Mouse (Mus musculus) stomach, embryonic 14.5 days (tissue): ENCODE data around the gene Ube2k. TPM values are rescaled to one million over a fixed set of nuclear protein-coding genes. Genes with fewer than 3 reads are reported as not detected.
"Not testable (repeated sequence)": the region's sequence is repeated elsewhere in the genome, so short reads cannot be mapped to it uniquely, and the experiment has no call there.

ENCODE experiments used
- ATAC-seq: fragments of 200-750 bp; cut with Nextera tagmentation; 2 replicates; pipeline ENCODE4 v1.8.0; 2017; ENCODE audit warnings: low read depth, moderate TSS enrichment; ENCODE audit not compliant: insufficient number of reproducible peaks, insufficient read depth, low FRiP score
- H3K27ac ChIP-seq: fragments of 300-500 bp; sonication (generic); 2 replicates; pipeline ENCODE4 v1.5.1; 2014; ENCODE audit warnings: mild to moderate bottlenecking, low read length, moderate library complexity, mixed read lengths
- H3K27me3 ChIP-seq: fragments of 300-500 bp; sonication (generic); 2 replicates; pipeline ENCODE4 v1.6.1; 2014; ENCODE audit warnings: low read length, control low read depth, mixed read lengths; ENCODE audit not compliant: control insufficient read depth, insufficient read depth
- H3K36me3 ChIP-seq: fragments of 300-500 bp; sonication (generic); 2 replicates; pipeline ENCODE4 v1.6.1; 2014; ENCODE audit warnings: mild to moderate bottlenecking, control low read depth, low read length, moderate library complexity, mixed read lengths; ENCODE audit not compliant: control insufficient read depth, insufficient read depth
- H3K4me1 ChIP-seq: fragments of 300-500 bp; sonication (generic); 2 replicates; pipeline ENCODE4 v1.6.1; 2014; ENCODE audit warnings: low read length, control low read depth, mixed read lengths; ENCODE audit not compliant: control insufficient read depth, insufficient read depth
- H3K4me2 ChIP-seq: fragments of 300-500 bp; sonication (generic); replicated peaks from 2 replicates; pipeline ENCODE4 v1.6.1; 2014; ENCODE audit warnings: low read depth, low read length, control low read depth
- H3K4me3 ChIP-seq: fragments of 300-500 bp; sonication (generic); 2 replicates; pipeline ENCODE4 v1.5.1; 2014; ENCODE audit warnings: low read depth, low read length, control low read depth
- H3K9ac ChIP-seq: fragments of 300-500 bp; sonication (generic); replicated peaks from 2 replicates; pipeline ENCODE4 v1.6.1; 2014; ENCODE audit warnings: low read depth, mild to moderate bottlenecking, control low read depth, low read length, moderate library complexity, mixed read lengths
- H3K9me3 ChIP-seq: fragments of 300-500 bp; sonication (generic); 2 replicates; pipeline ENCODE4 v1.6.1; 2016; ENCODE audit warnings: low read depth, low read length, control low read depth; ENCODE audit not compliant: control insufficient read depth
- WGBS: fragments of 180-500 bp; shearing (Covaris S2); extraction: QIAGEN DNeasy Blood & Tissue Kit; methylation state at CpG from one replicate; pipeline ENCODE4 v1.1.7; 2014; 5-methylcytosine and 5-hydroxymethylcytosine counted together
- polyA plus RNA-seq: library from polyadenylated mRNA; unstranded; fragments of >200 nt; fragmentation: Nextera tagmentation; extraction: Ambion mirVana; gene quantifications from 2 replicates; pipeline ENCODE4 v1.2.1, GENCODE M21; 2014

Ube2k gene
- polyA plus RNA-seq, 1 experiment from 2014 or later = 138 TPM

GRCm38 (mm10) chr5:65534496-65534895 lies 2.5 kb upstream of the Ube2k start:
- H3K4me2 ChIP-seq = no peak overlapping the region
- WGBS = 69% methylated on average over 4 of the region's 4 CpGs
- no peak overlapping the region for H3K27ac ChIP-seq
- no peaks in the 10 kb centered on the region for H3K9me3 ChIP-seq
- H3K36me3 ChIP-seq = no peaks in the 10 kb centered on the region; the same call in 1 of the 2 replicates
- ATAC-seq = no peak
- no peak overlapping the region for H3K9ac ChIP-seq
- H3K4me3 ChIP-seq = no peak overlapping the region
- peaks cover 9% of the 10 kb centered on the region for H3K4me1 ChIP-seq
- H3K27me3 ChIP-seq = no peaks in the 10 kb centered on the region

- 67% methylated on average over 5 of the region's 5 CpGs for WGBS
- Histone ChIP-seq H3K9ac (no peak overlapping the region), H3K27me3 (no peaks in the 10 kb centered on the region), H3K9me3 (no peaks in the 10 kb centered on the region), H3K4me2 (no peak overlapping the region), H3K4me1 (peaks cover 9% of the 10 kb centered on the region), H3K4me3 (no peak overlapping the region), H3K27ac (no peak overlapping the region), H3K36me3 (no peaks in the 10 kb centered on the region; the same call in 1 of the 2 replicates)
- no peak for ATAC-seq
Measured at GRCm38 (mm10) chr5:65535457-65536067, 1.5 kb upstream of the Ube2k start.

- Histone ChIP-seq H3K4me2 (peak overlapping the region; percentile 72), H3K4me3 (peak overlapping the region; percentile 96), H3K27ac (peak overlapping the region; percentile 99), H3K9ac (peak overlapping the region; percentile 95; the same call in 1 of the 2 replicates)
- not testable (repeated sequence) for ATAC-seq, H3K36me3 ChIP-seq, H3K9me3 ChIP-seq, H3K27me3 ChIP-seq, H3K4me1 ChIP-seq
- WGBS = 76% methylated on average over 10 of the region's 10 CpGs
Measured at GRCm38 (mm10) chr5:65536068-65536465, 966 bp upstream of the Ube2k start.

- Histone ChIP-seq H3K4me2 (peak overlapping the region; percentile 72), H3K36me3 (no peaks in the 10 kb centered on the region; the same call in 1 of the 2 replicates), H3K9me3 (no peaks in the 10 kb centered on the region), H3K27ac (peak overlapping the region; percentile 99), H3K27me3 (no peaks in the 10 kb centered on the region), H3K4me3 (peak overlapping the region; percentile 96), H3K4me1 (peaks cover 9% of the 10 kb centered on the region), H3K9ac (peak overlapping the region; percentile 95)
- WGBS = 1% methylated on average over 35 of the region's 59 CpGs
- peak; percentile 54; the same call in 1 of the 2 replicates for ATAC-seq
Measured at GRCm38 (mm10) chr5:65537420-65538071, 513 bp downstream of the Ube2k start.

- peak overlapping the region; percentile 99 for H3K27ac ChIP-seq
- H3K36me3 ChIP-seq = no peaks in the 10 kb centered on the region; the same call in 1 of the 2 replicates
- H3K4me2 ChIP-seq = peak overlapping the region; percentile 72
- H3K4me1 ChIP-seq = peaks cover 9% of the 10 kb centered on the region
- H3K9ac ChIP-seq = peak overlapping the region; percentile 95
- peak overlapping the region; percentile 96 for H3K4me3 ChIP-seq
- WGBS = 1% methylated on average over 4 of the region's 4 CpGs
- no peaks in the 10 kb centered on the region for H3K27me3 ChIP-seq
- H3K9me3 ChIP-seq = no peaks in the 10 kb centered on the region
- ATAC-seq = no peak
Measured at GRCm38 (mm10) chr5:65538121-65538520, 1.1 kb downstream of the Ube2k start.

GRCm38 (mm10) chr5:65538829-65539228 lies 1.8 kb downstream of the Ube2k start:
- WGBS = 28% methylated on average over 4 of the region's 4 CpGs
- ATAC-seq = no peak
- no peaks in the 10 kb centered on the region for H3K36me3 ChIP-seq
- H3K9ac ChIP-seq = no peak overlapping the region
- peak overlapping the region; percentile 16 for H3K4me3 ChIP-seq
- no peaks in the 10 kb centered on the region for H3K9me3 ChIP-seq
- H3K27me3 ChIP-seq = no peaks in the 10 kb centered on the region
- H3K4me2 ChIP-seq = peak overlapping the region; percentile 36
- H3K4me1 ChIP-seq = peaks cover 9% of the 10 kb centered on the region
- no peak overlapping the region; the same call in 1 of the 2 replicates for H3K27ac ChIP-seq

GRCm38 (mm10) chr5:65539786-65540185 lies 2.8 kb downstream of the Ube2k start:
- no peak overlapping the region for H3K9ac ChIP-seq
- H3K4me2 ChIP-seq = 0 out of 2 replicates have a peak overlapping the region, but pooled peaks have one; percentile 36
- no peak overlapping the region for H3K27ac ChIP-seq
- ATAC-seq = no peak
- no peaks in the 10 kb centered on the region for H3K27me3 ChIP-seq
- H3K4me1 ChIP-seq = peaks cover 9% of the 10 kb centered on the region
- H3K9me3 ChIP-seq = no peaks in the 10 kb centered on the region
- H3K36me3 ChIP-seq = no peaks in the 10 kb centered on the region
- 86% methylated on average over 3 of the region's 3 CpGs for WGBS
- H3K4me3 ChIP-seq = no peak overlapping the region

GRCm38 (mm10) chr5:65541889-65542288 lies 4.9 kb downstream of the Ube2k start:
- no peaks in the 10 kb centered on the region for H3K27me3 ChIP-seq
- H3K36me3 ChIP-seq = no peaks in the 10 kb centered on the region
- H3K4me3 ChIP-seq = no peak overlapping the region
- 80% methylated on average over 3 of the region's 3 CpGs for WGBS
- no peak for ATAC-seq
- H3K4me1 ChIP-seq = peaks cover 4% of the 10 kb centered on the region; the same call in 1 of the 2 replicates
- H3K4me2 ChIP-seq = no peak overlapping the region
- H3K9ac ChIP-seq = no peak overlapping the region
- no peak overlapping the region for H3K27ac ChIP-seq
- no peaks in the 10 kb centered on the region for H3K9me3 ChIP-seq
